Mouse (Mus musculus) limb, embryonic 11.5 days (tissue): ENCODE data around the gene Memo1. TPM values are rescaled to one million over a fixed set of nuclear protein-coding genes. Genes with fewer than 3 reads are reported as not detected.
A peak's percentile ranks its signal among the peaks of the same experiment; 100 is the strongest.

Source experiments
- ATAC-seq: fragments of 200-750 bp; cut with Nextera tagmentation; 2 replicates; pipeline ENCODE4 v1.8.0; 2017; ENCODE audit warnings: low read depth; ENCODE audit not compliant: insufficient number of reproducible peaks, low FRiP score, low TSS enrichment
- DNase-seq: peaks from one replicate; pipeline ENCODE4 v3.0.0-alpha.2; 2015; ENCODE audit warnings: low spot score
- H3K27ac ChIP-seq: fragments of 300-500 bp; sonication (generic); replicated peaks from 2 replicates; pipeline ENCODE4 v1.5.1; 2014; ENCODE audit warnings: low read depth, mild to moderate bottlenecking, low read length
- H3K27me3 ChIP-seq: fragments of 300-500 bp; sonication (generic); 2 replicates; pipeline ENCODE4 v1.6.1; 2014; ENCODE audit warnings: mild to moderate bottlenecking, low read length, mixed read lengths; ENCODE audit not compliant: control insufficient read depth, insufficient read depth
- H3K36me3 ChIP-seq: fragments of 300-500 bp; sonication (generic); 2 replicates; pipeline ENCODE4 v1.6.1; 2014; ENCODE audit warnings: mild to moderate bottlenecking, low read length, moderate library complexity, mixed read lengths; ENCODE audit not compliant: control insufficient read depth, insufficient read depth
- H3K4me1 ChIP-seq: fragments of 300-500 bp; sonication (generic); 2 replicates; pipeline ENCODE4 v1.6.1; 2014; ENCODE audit warnings: low read length, mixed read lengths; ENCODE audit not compliant: control insufficient read depth, insufficient read depth
- H3K4me2 ChIP-seq: fragments of 300-500 bp; sonication (generic); 2 replicates; pipeline ENCODE4 v1.6.1; 2014; ENCODE audit warnings: low read depth, mild to moderate bottlenecking, moderate library complexity; ENCODE audit not compliant: severe bottlenecking
- H3K4me3 ChIP-seq: fragments of 300-500 bp; sonication (generic); 2 replicates; pipeline ENCODE4 v1.5.1; 2014; ENCODE audit warnings: low read depth, low read length
- H3K9ac ChIP-seq: fragments of 300-500 bp; sonication (generic); 2 replicates; pipeline ENCODE4 v1.6.1; 2014; ENCODE audit warnings: mild to moderate bottlenecking, low read length
- H3K9me3 ChIP-seq: fragments of 300-500 bp; sonication (generic); 2 replicates; pipeline ENCODE4 v1.6.1; 2016; ENCODE audit warnings: low read length; ENCODE audit not compliant: control insufficient read depth
- WGBS: fragments of 180-500 bp; shearing (Covaris S2); extraction: QIAGEN DNeasy Blood & Tissue Kit; methylation state at CpG from one replicate; pipeline ENCODE4 v1.1.7; 2014; 5-methylcytosine and 5-hydroxymethylcytosine counted together
- polyA plus RNA-seq: library from polyadenylated mRNA; unstranded; fragments of >200 nt; fragmentation: Nextera tagmentation; extraction: Ambion mirVana; gene quantifications from 2 replicates; pipeline ENCODE4 v1.2.1, GENCODE M21; 2014

Memo1 gene
- polyA plus RNA-seq, 1 experiment from 2014 or later = 94.3 TPM

- Histone ChIP-seq H3K9ac (no peak within 1 kb of the TSS), H3K27me3 (no peaks in the 10 kb centered on the region), H3K27ac (no peak within 1 kb of the TSS), H3K4me1 (no peaks in the 10 kb centered on the region), H3K36me3 (no peaks in the 10 kb centered on the region), H3K9me3 (no peaks in the 10 kb centered on the region), H3K4me3 (no peak within 1 kb of the TSS), H3K4me2 (no peak within 1 kb of the TSS)
- DNase-seq (no peak), ATAC-seq (no peak)
- 77% methylated on average over 2 of the region's 2 CpGs for WGBS
Measured at GRCm38 (mm10) chr17:74323844-74324243, 28.5 kb upstream of the Memo1 start, which contains the start of gene Dpy30. TSS of gene Dpy30 (minus strand) at chr17:74323944.

DNA sequence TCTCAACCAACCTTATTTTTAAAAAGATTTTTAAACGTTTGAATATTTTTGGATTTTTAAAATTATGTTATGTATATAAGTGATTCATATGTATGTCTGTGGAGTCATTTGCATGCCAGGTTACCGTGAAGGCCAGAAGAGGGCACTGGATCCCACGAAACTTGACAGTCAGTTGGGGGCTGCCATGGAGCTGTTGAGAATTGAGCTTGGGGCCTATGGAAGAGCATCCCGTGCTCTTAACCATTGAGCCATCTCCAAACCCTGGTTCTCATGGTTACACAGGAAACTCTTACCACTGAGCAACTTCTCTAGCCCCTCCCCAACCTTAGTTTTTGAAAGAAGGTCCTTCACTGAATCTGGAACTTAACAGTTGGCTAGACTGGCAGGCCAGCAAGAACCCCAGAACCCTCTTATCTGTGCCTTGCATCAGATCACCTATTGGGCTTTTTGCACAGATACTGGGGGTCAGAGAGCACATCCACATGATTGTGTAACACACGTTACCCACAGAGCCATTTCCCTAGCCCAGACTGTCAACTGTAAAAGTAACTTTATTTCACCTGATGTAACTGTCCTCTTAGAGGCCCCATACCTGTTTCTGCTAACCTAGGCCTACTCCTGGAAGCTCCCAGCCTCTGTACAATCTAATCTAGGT lies 27.2 kb upstream of the Memo1 start:
- WGBS = 58% methylated on average over 5 of the region's 5 CpGs
- no peak overlapping the region for H3K4me3 ChIP-seq
- H3K9ac ChIP-seq = no peak overlapping the region
- H3K9me3 ChIP-seq = no peaks in the 10 kb centered on the region
- no peak for ATAC-seq
- DNase-seq = peak; percentile 30
- H3K36me3 ChIP-seq = no peaks in the 10 kb centered on the region
- no peaks in the 10 kb centered on the region for H3K27me3 ChIP-seq
- H3K4me1 ChIP-seq = no peaks in the 10 kb centered on the region
- H3K27ac ChIP-seq = no peak overlapping the region
- no peak overlapping the region for H3K4me2 ChIP-seq

DNA sequence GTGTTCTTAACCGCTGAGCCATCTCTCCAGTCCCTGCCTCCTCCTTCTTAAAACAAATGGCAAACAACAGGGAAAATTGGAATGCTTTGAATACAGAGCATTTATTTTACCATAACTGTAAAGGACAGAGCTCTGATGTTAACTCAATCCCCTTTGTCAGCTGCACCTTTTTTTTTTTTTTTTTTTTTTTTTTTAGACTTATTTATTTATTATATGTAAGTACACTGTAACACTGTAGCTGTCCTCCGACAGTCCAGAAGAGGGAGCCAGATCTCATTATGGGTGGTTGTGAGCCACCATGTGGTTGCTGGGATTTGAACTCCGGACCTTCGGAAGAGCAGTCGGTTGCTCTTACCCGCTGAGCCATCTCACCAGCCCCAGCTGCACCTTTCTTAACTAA lies 23.4 kb upstream of the Memo1 start:
- H3K27me3 ChIP-seq = no peaks in the 10 kb centered on the region
- ATAC-seq (no peak), DNase-seq (no peak)
- H3K27ac ChIP-seq = no peak overlapping the region
- H3K4me2 ChIP-seq = no peak overlapping the region
- H3K9ac ChIP-seq = no peak overlapping the region
- H3K4me3 ChIP-seq = no peak overlapping the region
- H3K36me3 ChIP-seq = no peaks in the 10 kb centered on the region
- H3K4me1 ChIP-seq = peaks cover 8% of the 10 kb centered on the region
- H3K9me3 ChIP-seq = no peaks in the 10 kb centered on the region
- WGBS = 90% methylated on average over 6 of the region's 6 CpGs

- Histone ChIP-seq H3K9me3 (no peaks in the 10 kb centered on the region), H3K27me3 (no peaks in the 10 kb centered on the region), H3K27ac (peak overlapping the region; percentile 74), H3K9ac (peak overlapping the region; percentile 86), H3K4me2 (peak overlapping the region; percentile 58), H3K36me3 (no peaks in the 10 kb centered on the region), H3K4me1 (peaks cover 8% of the 10 kb centered on the region), H3K4me3 (peak overlapping the region; percentile 89)
- peak; percentile 87 for DNase-seq
- peak; percentile 85 for ATAC-seq
- under 1% methylated on average over 48 of the region's 48 CpGs for whole genome bisulfite sequencing
Measured at GRCm38 (mm10) chr17:74316309-74316863, 21.1 kb upstream of the Memo1 start.

DNA sequence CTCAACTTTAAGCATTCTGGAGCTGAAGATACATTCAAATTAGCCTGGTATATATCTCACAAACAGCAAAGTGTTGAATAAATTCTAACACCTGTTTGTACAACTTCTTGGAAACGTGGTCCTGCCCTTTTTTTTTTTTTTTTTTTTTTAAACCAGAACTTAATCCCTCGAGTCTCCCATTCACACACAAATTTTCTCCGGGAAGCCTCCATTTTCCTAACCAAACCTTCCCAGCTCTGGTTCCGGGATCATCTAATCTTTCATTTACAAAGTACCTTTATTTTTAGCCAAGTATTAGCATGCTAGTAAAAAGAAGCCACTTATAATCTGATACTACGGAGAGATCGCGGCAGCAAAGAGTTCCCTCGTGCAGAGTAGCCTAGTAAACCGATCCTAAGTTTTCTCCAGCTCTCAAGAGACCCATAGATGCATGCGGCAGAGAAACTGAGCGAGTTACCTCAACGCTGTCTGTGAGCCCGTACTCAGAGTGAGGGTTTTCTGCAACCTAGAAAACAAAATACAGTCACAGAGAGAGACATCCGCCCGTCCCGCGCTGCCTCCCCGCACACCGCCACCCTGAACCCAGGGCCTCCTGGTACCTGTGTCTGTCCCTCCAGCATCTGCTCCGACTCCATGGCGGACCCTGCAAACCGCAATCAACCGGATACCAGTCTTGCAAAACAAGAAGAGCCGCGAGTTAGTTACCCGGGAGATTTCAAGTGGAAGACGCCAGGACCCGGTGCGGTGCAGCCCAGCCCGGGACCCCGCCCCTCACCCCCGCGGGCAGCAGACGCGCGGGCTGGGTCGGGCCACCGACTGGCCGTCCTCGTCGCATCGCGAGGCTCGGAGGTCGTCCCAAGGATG lies 20.4 kb upstream of the Memo1 start:
- Histone ChIP-seq H3K4me3 (peak overlapping the region; percentile 89), H3K36me3 (no peaks in the 10 kb centered on the region), H3K27me3 (no peaks in the 10 kb centered on the region), H3K4me2 (peak overlapping the region; percentile 58), H3K9ac (peak overlapping the region; percentile 86), H3K4me1 (peaks cover 8% of the 10 kb centered on the region), H3K27ac (peak overlapping the region; percentile 74), H3K9me3 (no peaks in the 10 kb centered on the region)
- ATAC-seq = no peak; the same call in none of the 2 replicates
- no peak for DNase-seq
- WGBS = under 1% methylated on average over 45 of the region's 45 CpGs

DNA sequence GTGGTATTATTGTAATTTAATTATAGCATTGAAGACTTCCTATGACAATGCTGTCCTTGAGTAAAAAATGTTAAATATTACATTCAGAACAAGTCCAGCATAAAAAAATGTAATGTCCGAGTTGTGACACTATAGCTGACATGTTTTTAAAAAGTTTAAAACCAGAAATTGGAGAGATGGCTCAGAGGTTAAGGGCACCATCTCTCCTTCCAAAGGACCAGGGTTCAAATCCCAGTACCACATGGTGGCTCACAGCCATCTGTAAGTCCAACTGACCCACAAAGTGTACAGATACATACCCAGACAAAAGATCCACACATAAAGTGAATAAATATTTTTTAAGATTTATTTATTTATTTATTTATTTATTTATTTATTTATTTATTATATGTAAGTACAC lies 10.7 kb upstream of the Memo1 start:
- DNase-seq = no peak
- no peak overlapping the region for H3K27ac ChIP-seq
- H3K4me1 ChIP-seq = no peaks in the 10 kb centered on the region
- no peak overlapping the region for H3K4me3 ChIP-seq
- H3K4me2 ChIP-seq = no peak overlapping the region
- peaks cover 15% of the 10 kb centered on the region for H3K36me3 ChIP-seq
- no peaks in the 10 kb centered on the region for H3K27me3 ChIP-seq
- ATAC-seq = no peak
- WGBS = 87% methylated on average over 1 of the region's 1 CpGs
- no peaks in the 10 kb centered on the region for H3K9me3 ChIP-seq
- H3K9ac ChIP-seq = no peak overlapping the region

DNA sequence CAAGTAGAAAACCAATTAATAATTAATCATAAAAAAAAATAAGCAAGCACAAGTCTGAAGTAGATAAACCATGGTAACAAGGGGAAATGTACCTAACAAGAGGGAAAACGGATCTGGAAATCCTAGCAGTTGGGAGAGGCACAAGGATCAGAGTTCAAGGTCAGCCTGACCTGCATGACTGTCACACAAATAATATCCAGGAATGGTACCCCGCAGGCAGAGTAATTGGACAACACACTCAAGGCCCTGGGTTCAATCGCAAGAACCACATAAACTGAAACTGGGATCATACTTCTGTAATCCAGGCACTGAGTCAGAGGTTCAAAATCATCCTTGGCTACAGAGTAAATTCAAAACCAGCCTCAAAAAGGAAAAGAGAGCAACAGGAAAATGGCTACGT lies 10.3 kb upstream of the Memo1 start:
- H3K36me3 ChIP-seq = peaks cover 15% of the 10 kb centered on the region

DNA sequence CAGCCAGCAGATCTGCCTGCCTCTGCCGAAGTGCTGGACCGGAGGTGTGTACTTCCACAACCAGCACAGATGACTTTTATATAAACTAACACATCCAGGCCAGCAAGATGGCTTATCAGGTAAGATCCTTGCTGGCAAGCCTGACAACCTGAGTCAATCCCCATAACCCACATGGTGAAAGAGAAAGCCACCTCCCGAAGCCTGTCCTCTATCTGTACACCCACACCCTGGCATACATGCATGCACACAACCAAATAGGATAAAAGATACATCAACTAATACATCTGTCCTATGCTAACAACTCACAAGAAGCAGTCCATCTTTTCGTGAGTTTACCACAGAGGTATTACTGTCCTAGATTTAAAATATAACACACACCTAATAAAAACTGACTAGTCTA lies 8.7 kb upstream of the Memo1 start:
- Histone ChIP-seq H3K4me3 (no peak overlapping the region), H3K27me3 (no peaks in the 10 kb centered on the region), H3K4me1 (no peaks in the 10 kb centered on the region), H3K9me3 (no peaks in the 10 kb centered on the region), H3K9ac (no peak overlapping the region), H3K4me2 (no peak overlapping the region), H3K27ac (no peak overlapping the region), H3K36me3 (peaks cover 13% of the 10 kb centered on the region)
- 90% methylated on average over 4 of the region's 4 CpGs for WGBS
- DNase-seq (no peak), ATAC-seq (no peak)

More for the DNA sequence above, 10.3 kb upstream of the Memo1 start:
- Histone ChIP-seq H3K27me3 (no peaks in the 10 kb centered on the region), H3K4me1 (no peaks in the 10 kb centered on the region), H3K4me3 (no peak overlapping the region), H3K4me2 (no peak overlapping the region), H3K9me3 (no peaks in the 10 kb centered on the region), H3K27ac (no peak overlapping the region), H3K9ac (no peak overlapping the region)
- DNase-seq = no peak
- no peak for ATAC-seq
- 94% methylated on average over 4 of the region's 4 CpGs for WGBS
